Mouse (Mus musculus): ENCODE data around the gene Olfr1338. TPM values are rescaled to one million over a fixed set of nuclear protein-coding genes. Genes with fewer than 3 reads are reported as not detected.

Gene Olfr1338
- polyA plus RNA-seq (2015; fragmentation: Nextera tagmentation; extraction: Ambion mirVana): not detected in 2 replicates

DNA sequence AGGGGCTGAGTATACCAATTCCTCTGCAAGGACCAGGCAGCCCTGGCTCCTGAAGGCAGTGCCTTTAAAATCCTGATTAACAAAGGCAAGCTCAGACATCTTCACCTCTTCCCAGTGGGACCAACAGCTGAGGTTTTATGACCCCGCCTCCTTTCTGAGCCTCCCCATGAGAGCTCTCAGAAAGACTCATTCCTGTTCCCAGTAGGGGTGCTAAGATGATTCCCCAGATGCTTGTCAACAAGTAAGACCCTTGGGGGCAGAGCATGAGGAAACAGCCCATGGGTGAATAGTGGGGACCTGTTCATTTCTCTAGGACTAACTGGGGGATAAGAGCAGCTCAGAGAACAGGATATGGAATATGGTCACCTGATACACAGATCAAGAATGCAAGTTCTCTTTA is at the start of gene Olfr1338:
Gene Olfr1338 (minus strand): TSS at position 101 of the 400 bp plus-strand sequence.

DNA sequence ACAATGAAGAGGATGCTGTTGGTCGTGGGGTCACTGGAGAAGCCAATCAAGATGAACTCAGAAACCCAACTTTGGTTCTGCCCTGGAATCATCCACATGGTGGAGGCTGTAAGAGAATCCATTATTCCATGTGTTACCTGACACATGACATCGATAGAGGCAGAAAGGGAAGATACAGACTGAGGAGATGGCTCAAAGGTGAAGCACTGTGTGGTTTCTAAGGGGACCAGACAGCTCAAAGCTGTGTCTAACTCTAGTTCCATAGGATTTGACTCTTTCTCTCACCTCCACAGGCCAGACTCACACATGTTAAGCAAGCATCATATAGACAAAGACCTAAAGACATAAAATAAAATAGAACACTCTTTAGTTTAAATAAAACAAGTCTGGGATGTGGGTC is 23.9 kb upstream of the Olfr1338 start, which contains the start of gene Olfr1337:
Gene Olfr1337 (minus strand): TSS at position 101 of the 400 bp plus-strand sequence.

DNA sequence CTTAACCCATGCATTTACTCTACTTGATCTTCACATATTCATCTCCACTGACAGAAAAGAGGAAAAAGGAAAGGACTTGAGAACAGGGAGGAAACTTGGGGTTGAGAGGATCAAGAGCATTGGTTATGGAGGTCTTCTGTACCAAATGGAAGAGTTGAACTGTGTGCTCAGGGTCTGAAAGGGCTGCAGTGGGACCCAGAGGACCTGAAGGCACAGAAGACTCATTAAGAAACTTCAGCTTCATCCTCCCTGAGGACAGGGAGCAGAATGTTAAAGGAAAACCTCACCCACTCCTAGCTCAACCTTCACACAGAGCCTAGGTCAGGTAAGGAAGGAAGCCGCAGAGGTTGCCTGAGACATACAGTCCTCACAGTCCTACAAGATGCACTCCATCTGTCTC is 26.7 kb downstream of the Olfr1338 start, which contains the start of gene Olfr1339:
Gene Olfr1339 (plus strand): TSS at position 301 of the 400 bp plus-strand sequence.

DNA sequence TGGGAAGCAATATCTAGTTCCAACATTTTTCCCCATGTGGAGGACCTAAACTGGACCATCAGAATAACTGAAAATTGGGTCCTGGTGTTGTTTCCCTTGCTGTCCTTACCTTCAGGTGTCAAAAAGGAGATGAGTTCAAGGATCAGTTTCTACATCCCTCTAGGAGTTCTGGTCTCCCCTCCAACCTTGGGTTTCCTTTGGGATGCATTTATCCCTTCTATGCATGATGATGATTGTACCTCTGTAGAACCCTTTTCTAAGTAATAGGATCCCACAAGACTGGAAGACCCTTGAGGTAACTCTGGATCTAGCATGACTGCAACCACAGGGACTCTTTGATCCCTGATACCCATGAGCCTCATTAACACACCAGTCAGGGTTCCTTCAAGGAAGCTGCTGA is 38.7 kb downstream of the Olfr1338 start, which contains the start of gene Olfr1340:
Gene Olfr1340 (plus strand): TSS at position 301 of the 400 bp plus-strand sequence.

DNA sequence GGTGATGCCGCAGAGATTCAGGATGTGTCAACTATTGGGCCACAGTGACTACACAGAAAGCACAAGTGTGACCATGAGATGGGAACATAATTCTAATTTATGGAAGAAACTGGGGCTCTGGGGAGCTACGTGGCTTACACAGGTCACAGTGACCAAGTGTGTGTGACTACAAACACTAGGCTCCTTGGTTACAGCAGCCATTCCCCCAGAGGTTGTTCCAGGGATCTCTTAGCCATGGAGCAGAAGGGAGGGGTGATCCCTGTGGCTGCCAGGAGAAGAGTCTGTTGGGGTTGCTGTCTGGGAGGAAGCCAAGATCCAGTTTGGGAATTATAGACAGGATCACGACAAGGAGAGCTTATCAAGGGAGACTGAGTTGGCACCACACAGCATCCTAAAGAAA is 55.3 kb downstream of the Olfr1338 start, which contains the start of gene Olfr1341:
Gene Olfr1341 (plus strand): TSS at position 301 of the 400 bp plus-strand sequence.

Other genes starting within 250 kb of the Olfr1338 start
- gene 2610528J11Rik, start 231.7 kb downstream of the Olfr1338 start, polyA plus RNA-seq (2015; fragmentation: Nextera tagmentation; extraction: Ambion mirVana): not detected in 2 replicates
- gene Tmem125, start 214.7 kb downstream of the Olfr1338 start, polyA plus RNA-seq (2015; fragmentation: Nextera tagmentation; extraction: Ambion mirVana): 0.47 and 1.1 TPM in 2 replicates
- gene Cfap57, start 138.0 kb downstream of the Olfr1338 start, polyA plus RNA-seq (2015; fragmentation: Nextera tagmentation; extraction: Ambion mirVana): 1.2 and 1.3 TPM in 2 replicates
- 80.3 and 86.1 TPM in 2 replicates for gene Ebna1bp2, start 137.9 kb downstream of the Olfr1338 start, polyA plus RNA-seq (2015; fragmentation: Nextera tagmentation; extraction: Ambion mirVana)
- gene Olfr62, start 99.8 kb downstream of the Olfr1338 start, polyA plus RNA-seq (2015; fragmentation: Nextera tagmentation; extraction: Ambion mirVana): not detected in 2 replicates
- gene Olfr1342, start 66.0 kb downstream of the Olfr1338 start, polyA plus RNA-seq (2015; fragmentation: Nextera tagmentation; extraction: Ambion mirVana): not detected in 2 replicates
- not detected in 2 replicates for gene Olfr1341, start 55.2 kb downstream of the Olfr1338 start, polyA plus RNA-seq (2015; fragmentation: Nextera tagmentation; extraction: Ambion mirVana)
- not detected in 2 replicates for gene Olfr1340, start 38.6 kb downstream of the Olfr1338 start, polyA plus RNA-seq (2015; fragmentation: Nextera tagmentation; extraction: Ambion mirVana)
- not detected in 2 replicates for gene Olfr1339, start 26.6 kb downstream of the Olfr1338 start, polyA plus RNA-seq (2015; fragmentation: Nextera tagmentation; extraction: Ambion mirVana)
- not detected in 2 replicates for gene Olfr1337, start 23.8 kb upstream of the Olfr1338 start, polyA plus RNA-seq (2015; fragmentation: Nextera tagmentation; extraction: Ambion mirVana)
- gene Olfr1335, start 51.2 kb upstream of the Olfr1338 start, polyA plus RNA-seq (2015; fragmentation: Nextera tagmentation; extraction: Ambion mirVana): not detected in 2 replicates
- not detected in 2 replicates for gene Olfr1333, start 77.5 kb upstream of the Olfr1338 start, polyA plus RNA-seq (2015; fragmentation: Nextera tagmentation; extraction: Ambion mirVana)
- gene Olfr1331, start 105.9 kb upstream of the Olfr1338 start, polyA plus RNA-seq (2015; fragmentation: Nextera tagmentation; extraction: Ambion mirVana): not detected in 2 replicates
- gene Olfr1330, start 129.9 kb upstream of the Olfr1338 start, polyA plus RNA-seq (2015; fragmentation: Nextera tagmentation; extraction: Ambion mirVana): not detected in 2 replicates
- not detected in 2 replicates for gene Olfr1329, start 158.7 kb upstream of the Olfr1338 start, polyA plus RNA-seq (2015; fragmentation: Nextera tagmentation; extraction: Ambion mirVana)
- not detected in 2 replicates for gene Olfr1328, start 179.9 kb upstream of the Olfr1338 start, polyA plus RNA-seq (2015; fragmentation: Nextera tagmentation; extraction: Ambion mirVana)
- gene Lao1, start 202.8 kb upstream of the Olfr1338 start, polyA plus RNA-seq (2015; fragmentation: Nextera tagmentation; extraction: Ambion mirVana): 0.09 and 0.13 TPM in 2 replicates